Mouse (Mus musculus) skeletal muscle tissue, adult 2 months (tissue): ENCODE measurements around the gene Aatf.
"Not testable (repeated sequence)": the region's sequence is repeated elsewhere in the genome, so short reads cannot be mapped to it uniquely, and the experiment has no call there.

Source experiments
- DNase-seq: peaks from one replicate; pipeline ENCODE4 v3.0.0-alpha.2; 2012; ENCODE audit warnings: low read depth, low spot score

Gene Aatf

DNA sequence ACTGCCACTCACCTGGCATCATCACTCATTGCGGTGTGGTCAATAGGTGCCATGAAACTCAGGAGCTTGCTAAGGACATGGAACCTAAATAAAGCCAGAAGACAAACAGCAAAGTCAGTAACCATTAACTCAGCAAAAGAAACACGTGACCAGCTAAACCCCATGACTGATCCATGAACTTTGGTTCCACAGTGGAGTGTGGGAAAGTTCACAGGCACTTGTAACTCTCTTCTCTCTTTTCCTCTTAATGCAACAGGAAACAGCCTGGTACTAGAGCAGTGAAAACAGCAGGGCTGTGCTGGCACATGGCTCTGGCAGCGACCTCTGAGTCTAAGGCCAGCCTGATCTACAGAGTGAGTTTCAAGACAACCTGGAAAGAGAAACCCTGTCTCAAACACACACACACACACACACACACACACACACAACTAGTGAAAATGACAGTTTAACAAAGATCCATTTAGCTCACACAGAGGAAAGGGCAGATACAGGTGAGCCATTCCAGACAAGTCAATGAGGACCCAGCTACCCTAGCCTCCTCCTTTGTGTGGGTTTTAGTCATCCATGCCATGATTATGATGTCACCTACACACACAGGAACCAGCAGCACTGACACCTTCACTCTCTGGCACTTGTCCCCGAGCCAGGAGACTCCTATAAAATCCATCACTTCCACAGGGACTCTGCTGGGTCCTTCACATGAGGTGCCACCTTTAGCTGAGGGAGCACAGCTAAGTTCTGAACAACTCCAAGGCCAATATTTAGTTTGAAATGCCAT, 70.6 kb downstream of the Aatf start:
- DNase-seq: no peak

DNA sequence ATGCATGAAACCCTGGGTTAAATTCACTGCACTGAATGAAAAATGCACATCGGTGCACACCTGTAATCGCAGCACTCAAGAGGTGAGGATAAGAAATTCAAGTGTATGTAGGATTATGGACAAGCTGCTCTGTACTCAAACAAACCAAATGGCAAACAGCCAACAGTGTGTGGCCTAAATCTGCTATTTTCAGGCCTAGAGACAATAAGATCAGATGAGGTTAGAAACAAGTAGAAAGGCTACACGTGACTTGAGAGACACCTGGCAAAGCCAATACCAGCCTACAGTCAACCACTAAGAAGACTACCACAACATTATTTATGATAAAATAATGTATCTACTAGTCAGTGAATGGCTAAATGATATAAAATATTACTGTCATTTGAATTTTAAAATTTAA, 72.9 kb downstream of the Aatf start:
- DNase-seq: no peak

DNA sequence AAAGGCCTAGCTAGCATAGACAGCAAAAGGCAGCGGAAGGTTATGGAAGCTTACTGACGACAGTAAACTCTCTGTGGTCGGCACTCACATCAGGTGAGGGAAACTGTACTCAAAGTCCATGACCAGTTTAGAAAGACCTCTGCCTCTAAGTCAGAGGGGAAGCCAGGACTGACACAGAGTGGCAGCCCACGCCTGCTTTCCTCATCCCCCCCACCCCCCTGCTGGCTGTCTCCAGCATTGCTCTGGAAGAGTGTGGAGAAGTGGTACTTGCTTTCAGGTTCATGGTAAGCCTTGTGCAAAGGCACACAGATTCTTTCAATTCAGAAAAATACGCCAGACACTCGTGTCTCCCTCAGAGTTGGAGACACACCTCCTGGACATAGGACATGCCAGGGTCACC, 78.4 kb downstream of the Aatf start:
- no peak for DNase-seq

DNA sequence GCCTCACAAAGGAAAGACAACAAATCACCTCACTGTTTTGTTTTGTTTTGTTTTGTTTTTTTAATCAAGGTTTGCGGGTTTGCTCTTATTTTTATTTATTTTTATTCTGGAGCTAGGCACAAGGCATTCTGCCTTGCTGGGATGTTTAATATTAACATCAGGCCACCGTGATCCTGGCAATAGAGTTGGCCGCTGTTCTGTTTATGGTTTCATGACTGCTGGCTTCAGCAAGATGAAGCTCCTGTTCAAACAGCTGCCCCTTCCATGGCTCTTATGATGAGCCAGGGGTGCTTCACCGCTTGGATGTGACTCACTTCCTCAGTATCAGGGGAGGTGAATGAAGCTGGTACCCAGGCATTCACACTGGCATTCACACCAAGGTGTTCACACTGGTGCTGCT, 83.0 kb downstream of the Aatf start:
- no peak for DNase-seq

DNA sequence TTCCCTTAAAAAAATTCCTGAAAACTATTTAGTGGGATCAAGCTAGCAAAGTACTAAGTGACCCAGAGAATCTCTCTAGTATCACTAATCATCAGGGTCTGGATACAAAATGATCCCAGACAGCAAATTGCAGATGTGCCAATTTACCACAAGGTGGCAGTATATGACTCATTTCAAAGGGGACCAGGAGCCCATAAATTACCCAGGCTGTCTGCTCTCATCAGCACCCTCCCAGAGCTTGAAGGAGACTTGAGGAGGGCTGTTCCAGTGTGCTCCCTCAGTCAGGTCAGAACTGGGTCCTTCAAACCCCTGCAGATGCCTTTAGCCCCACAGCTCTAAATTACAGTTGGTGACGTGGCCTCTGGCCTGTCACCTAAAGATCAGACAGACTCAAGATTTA, 83.7 kb downstream of the Aatf start:
- DNase-seq: peak; percentile 44

DNA sequence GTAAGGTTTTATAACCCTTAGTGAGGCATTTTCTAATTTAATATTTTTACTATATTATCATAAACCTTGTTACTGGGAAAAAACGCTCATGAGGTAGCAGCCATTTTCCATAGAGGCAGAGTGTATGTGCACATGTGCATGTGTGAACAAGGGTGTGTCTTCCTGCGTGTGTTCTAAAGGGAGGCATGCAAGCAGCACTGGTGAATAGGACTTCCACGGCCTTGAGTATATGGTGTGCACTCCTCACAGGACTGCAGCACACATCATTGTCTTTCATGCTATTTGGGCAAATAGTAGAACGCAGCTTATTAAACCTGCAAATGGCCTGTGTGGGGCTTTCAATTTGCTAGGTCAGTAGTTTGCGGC, 86.7 kb downstream of the Aatf start:
- DNase-seq: no peak

DNA sequence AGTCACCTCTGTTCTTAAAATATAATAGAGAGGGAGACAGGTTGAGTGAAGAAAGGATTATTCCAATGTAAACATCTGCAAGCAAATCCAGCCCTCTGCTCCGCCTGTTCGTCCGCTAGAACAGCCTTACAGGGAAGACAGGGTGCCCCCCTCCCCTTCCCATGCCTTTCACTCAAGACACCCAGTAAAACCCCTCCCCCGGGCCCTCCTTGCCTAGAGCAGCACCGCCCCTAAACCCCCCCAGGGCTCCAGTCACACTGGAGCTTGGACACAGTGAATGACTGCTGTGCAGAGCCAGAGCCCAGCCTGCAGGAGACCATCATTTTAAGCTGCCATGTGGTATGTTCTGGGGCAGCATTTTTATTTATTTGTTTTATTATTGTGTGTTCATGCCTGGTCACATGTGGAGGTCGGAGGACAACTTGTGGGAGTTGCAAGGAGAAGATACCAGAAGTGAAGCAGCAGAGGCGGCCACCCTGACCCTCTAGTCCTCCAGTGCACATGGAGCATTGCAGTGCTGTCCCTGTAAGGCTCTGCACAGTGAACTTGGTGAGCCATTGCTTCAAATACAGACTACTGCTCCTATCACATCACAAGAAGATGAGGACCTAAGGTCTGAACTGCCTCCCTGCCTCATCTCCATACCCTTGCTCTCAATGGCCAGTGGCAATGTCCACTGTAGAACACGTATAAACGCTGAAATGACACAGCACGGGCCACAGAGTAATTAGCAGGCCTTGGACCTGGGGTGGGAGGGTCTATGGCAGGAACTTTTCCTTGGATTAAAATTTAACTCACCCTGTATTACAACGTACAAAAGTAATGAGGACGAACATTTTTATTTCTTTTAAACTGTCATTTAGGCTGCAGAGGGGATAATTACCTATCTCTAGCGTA, 87.3 kb downstream of the Aatf start:
- no peak for DNase-seq

DNA sequence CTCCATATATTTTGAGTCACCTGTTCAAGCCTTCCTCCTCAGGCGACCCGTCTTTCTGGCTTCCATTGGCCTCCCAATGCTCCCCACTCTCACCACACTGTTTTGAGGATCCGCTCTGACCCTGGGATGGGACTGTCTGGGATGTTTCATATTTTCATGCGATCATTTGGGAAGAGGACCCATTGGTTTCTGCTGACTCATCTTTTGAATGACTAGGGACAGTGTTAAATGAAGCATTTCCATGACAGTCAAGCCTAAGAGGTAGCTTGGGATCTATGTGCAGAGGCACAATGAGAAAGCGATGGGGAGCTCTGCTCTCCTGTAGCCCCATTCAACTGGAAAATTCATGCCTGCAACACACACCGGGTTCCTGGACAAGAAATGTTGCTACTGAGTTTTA, 92.5 kb downstream of the Aatf start:
- DNase-seq: no peak

DNA sequence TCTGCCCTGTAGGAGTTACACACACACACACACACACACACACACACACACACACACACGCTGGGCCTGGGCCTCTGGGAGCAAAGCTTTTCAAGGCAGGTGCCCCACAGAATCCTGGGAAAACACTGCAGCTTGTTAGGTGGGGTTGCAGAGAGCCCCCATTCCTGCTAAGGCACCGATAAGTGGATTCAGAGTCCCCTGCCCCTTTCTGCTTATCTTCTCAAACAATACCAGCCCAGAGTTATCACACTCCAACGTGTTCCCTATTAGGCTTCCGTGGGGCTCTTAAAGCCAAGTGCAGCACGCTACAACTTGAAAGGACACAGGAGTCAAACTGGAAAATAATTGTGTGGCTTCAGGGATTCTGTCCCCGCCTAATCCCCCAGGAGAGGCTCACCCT, 100.2 kb downstream of the Aatf start:
- DNase-seq: no peak

DNA sequence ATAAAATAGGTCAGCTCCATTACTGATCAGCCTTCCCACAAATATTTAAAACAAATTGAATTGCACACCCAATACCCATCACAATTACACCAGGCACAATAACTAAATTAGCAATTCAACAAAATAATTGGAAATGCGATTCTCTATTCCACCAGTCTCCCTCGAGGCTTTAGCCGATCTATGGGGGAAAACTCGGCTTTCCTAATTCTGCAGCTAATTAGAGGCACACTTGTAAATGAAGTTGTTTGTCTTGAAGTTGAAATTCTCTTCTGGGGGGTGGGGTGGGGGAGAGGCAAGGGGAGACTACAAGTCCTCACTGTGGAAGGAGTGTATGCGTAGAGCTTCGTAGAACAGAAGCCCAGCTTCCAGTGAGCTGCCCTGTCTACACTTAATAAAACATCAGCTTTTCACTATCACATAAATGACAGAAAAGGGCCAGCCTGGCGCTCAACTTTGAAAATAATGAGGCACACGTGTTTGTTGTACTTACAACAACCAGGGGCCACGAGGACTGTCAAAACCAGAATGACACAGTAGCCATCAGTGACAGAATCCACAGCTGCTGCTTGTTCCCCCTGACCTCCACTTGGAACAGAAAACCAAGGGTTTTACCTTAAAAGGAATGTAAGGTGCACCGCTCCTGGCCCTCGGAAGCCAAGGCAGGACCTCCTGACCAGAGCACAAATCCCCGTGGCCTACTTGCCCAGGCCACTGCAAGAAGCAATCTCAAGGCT, 101.0 kb downstream of the Aatf start:
- no peak for DNase-seq

DNA sequence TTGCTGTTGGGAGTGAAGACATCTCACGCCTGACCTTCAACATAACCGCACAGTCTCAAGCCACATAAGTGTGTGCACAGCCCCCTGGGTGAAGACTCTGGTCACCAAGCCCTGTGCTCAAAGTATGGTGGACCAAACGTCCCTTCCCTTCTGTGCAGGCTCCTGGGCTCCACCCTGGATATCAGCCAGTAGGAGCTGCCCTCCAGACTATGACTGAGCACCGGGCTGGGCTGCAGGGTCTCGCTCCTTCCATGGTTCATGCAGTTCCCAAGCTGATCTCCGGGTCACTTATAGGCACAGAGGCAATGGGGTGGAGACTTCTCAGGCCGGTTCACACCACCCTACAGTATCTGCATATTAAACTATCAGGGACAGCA, 101.7 kb downstream of the Aatf start:
- no peak for DNase-seq

DNA sequence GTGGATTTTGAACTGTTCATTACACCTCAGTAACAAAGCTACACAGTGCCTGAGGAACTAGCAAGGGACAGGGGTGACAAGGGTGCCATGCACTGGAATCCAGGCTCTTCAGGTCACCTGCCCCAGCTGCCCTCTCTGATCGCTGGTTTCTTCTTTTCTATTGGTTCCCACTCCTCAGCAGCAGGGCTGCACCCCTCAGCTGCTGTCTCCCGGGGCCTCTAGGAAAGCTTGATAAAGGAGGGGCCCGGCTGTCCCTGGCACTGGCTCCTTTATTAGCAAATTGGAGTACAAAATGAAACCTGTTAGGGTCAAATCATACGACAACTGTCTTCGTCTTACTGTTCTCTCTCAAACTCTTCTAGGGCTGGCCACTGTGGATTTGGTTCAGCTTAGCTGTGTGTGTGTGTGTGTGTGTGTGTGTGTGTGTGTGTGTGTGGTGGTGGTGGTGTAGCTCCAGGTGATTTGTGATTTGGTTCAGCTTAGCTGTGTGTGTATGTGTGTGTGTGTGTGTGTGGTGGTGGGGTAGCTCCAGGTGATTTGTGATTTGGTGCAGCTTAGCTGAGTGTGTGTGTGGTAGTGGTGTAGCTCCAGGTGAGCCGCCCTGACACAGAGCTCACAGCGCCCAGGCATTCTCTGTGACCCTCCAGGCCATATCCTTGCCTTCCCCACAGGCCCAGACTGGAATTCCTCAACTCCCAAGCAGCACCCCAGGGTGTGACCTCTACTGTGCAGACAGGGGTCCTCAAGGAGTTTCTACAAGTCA, 102.3 kb downstream of the Aatf start:
- DNase-seq: no peak

DNA sequence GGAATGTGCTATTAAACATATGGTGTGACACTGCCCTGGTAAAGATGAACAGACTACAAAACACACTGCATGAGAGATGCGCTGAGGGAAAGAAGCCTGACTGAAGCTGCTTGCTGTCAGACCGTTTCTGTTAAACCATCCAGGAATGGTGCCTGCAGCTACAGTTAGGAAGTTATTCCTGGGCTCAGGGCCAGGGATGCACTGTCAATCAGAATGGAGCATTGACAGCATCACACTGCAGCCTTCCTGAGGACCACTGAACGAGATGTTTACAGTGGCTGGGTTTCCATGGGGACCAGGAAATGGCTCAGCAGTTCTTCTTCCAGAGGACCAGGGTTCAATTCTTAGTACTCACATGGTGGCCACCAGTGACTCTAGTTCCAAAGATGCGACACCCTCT, 102.9 kb downstream of the Aatf start:
- DNase-seq: no peak

DNA sequence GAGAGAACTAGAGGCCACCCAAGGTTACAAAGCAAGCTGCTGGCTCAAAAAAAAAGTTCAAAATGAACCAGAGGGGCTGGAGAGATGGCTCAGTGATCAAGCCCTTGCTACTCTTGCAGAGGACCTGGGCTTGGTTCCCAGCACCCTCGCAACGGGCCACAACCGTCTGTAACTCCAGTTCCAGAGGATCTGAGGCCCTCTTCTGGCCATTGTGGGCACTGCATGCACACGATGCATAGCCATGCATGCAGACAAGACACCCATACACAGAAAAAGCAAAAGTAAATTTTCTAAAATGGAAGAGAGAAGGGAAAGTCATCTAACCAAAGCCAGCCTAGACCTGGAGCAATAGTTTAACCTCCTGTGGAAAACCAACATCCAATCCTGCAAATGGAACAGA, 106.6 kb downstream of the Aatf start:
- DNase-seq: no peak

DNA sequence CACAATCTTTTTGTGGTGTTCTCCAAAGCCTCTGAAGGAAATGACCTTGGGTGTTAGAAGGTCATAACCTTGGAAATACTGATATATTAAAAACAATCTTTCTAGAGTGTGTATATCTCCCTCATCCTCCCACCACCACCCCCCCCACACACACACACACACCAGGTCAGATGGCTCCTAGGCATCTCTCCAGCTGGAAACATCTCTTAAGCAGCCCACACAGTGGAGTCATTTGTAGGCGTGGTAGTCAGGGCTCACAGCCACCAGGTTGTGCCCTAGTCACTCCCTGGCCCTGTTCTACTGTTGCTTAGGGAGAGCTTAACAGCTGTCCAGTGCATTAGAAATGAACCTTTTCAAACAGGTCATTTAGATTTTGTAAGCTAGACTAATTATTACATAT, 118.3 kb downstream of the Aatf start:
- peak; percentile 14 for DNase-seq

DNA sequence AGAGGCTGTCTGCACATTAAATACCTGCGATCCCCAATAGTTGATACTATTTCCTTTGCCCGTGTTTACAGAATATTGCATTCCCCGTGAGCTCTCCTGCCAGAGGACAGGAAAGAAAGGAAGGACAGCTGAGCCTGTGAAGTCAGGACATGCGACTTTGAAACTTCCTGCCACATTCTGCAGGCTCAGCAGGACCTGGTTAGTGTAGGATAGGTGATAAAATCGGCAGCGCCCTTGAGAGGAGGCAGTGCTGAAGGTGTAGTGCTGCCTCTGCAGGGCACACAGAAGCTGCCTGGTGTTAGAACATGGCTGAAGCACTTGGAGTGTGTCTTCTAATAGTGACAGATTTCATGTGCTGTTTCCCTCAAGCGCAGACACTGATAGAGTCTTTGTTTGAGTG, 119.8 kb downstream of the Aatf start:
- DNase-seq: no peak

DNA sequence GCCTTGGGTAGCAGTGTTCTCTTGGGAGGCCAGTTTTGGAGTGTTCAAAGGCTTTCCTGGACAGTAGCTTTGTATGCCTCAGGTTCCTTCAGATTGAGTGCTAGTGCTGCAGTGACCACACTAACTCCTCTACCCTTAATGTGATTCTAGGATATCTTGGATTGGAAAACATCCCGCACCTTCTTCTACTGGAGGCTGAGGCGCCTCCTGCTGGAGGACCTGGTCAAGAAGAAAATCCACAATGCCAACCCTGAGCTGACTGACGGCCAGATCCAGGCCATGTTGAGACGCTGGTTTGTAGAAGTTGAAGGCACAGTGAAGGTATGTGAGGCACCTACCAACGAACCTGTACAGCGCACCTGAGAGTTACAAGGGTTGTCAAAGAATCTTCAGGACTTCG, 121.3 kb downstream of the Aatf start:
- not testable (repeated sequence) for DNase-seq

DNA sequence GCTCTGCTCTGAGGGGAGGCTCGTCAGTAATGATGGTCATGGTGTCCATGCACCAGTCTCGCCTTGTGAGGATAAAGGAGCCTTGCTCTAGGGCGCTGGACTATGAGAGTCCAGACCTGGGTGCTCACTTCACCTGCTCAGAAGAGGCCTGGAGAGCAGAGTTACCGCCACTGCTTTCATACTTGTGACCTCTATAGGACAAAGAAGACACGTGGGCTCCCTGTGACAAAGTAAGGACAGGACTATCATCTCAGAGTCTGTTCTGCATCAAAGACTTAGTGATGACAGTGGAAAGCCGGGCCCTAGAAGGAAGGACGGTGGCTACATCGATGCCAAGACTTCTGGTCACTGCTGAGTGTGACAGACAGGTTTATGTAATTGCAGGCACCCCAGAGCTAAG, 122.2 kb downstream of the Aatf start:
- no peak for DNase-seq

DNA sequence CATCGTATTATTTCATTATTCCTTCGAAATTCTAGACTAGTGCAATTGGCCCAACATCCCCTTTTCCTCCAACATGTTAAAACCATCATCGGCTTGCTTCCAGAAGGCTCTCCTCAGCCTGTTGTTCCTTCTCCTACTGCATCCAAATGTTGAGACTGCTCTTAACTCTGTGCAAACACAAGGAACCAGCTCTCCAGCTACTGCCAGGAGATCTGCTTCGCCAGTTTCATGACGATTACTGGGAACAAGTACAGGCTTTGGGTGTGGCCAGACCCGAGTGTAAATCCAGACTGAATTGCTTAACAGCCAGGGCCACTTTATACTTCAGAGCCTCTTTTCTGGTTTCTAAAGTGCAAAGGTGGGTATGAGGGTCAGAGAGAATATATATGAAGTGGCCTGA, 124.0 kb downstream of the Aatf start:
- DNase-seq: peak; percentile 54

DNA sequence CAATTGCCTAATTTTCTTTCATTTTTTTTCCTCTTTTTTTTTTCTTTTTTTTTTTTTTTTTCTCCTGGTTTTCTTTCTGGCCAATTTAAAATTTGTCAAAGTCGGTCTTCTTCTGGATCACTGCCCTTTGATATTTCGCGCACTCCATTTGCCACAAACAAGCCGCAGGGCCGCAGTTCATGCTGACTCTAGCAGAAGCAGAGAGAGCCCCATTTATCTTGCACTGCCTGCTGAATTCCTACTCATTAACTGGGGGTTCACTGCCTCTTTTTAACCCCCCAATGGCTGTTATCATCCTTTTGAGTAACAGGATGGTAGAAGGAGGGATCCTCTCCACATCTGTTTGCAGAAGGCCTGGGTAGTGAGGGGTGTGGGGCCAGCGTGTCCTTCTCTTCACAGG, 129.4 kb downstream of the Aatf start:
- no peak for DNase-seq

DNA sequence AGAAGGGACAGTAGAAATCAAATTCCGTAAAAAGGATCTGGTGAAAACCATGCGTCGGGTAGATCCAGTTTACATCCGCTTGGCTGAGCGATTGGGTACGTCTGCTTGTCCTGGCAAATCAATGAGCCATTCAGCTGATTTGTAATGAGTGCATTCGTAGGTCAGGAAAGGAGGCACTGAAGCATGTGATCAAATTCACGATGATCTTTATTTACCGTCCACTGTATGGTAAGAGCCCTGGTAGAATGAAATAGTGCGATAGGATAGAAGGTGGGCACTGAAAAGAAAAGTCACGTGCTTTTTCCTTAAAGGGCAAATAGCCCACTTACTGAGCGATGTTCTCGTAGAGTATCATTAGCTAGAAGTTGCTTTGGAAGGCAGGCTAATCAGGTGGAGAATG, 130.9 kb downstream of the Aatf start:
- DNase-seq: no peak
